Mouse (Mus musculus) kidney, postnatal 0 days (tissue): Measurements from ENCODE around the gene Col16a1. TPM values are rescaled to one million over a fixed set of nuclear protein-coding genes. Genes with fewer than 3 reads are reported as not detected.

ENCODE experiments used
- ATAC-seq: fragments of 200-750 bp; cut with Nextera tagmentation; replicated peaks from 2 replicates; pipeline ENCODE4 v1.8.0; 2017; ENCODE audit warnings: low read depth, moderate number of reproducible peaks, moderate TSS enrichment, moderate library complexity; ENCODE audit not compliant: low FRiP score
- DNase-seq: peaks from one replicate; pipeline ENCODE4 v3.0.0-alpha.2; 2016; ENCODE audit warnings: low spot score
- H3K27ac ChIP-seq: fragments of 300-500 bp; sonication (generic); 2 replicates; pipeline ENCODE4 v1.5.1; 2014; ENCODE audit warnings: mild to moderate bottlenecking
- H3K27me3 ChIP-seq: fragments of 300-500 bp; sonication (generic); 2 replicates; pipeline ENCODE4 v1.6.1; 2014; ENCODE audit warnings: low read length, mixed read lengths; ENCODE audit not compliant: insufficient read depth
- H3K36me3 ChIP-seq: fragments of 300-500 bp; sonication (generic); 2 replicates; pipeline ENCODE4 v1.6.1; 2014; ENCODE audit warnings: low read length, mixed read lengths; ENCODE audit not compliant: insufficient read depth
- H3K4me1 ChIP-seq: fragments of 300-500 bp; sonication (generic); replicated peaks from 2 replicates; pipeline ENCODE4 v1.6.1; 2014; ENCODE audit warnings: antibody characterized with exemption, low read length, mixed read lengths; ENCODE audit not compliant: insufficient read depth
- H3K4me2 ChIP-seq: fragments of 300-500 bp; sonication (generic); 2 replicates; pipeline ENCODE4 v1.6.1; 2014; ENCODE audit warnings: mild to moderate bottlenecking, low read length, moderate library complexity, mixed read lengths
- H3K4me3 ChIP-seq: fragments of 300-500 bp; sonication (generic); replicated peaks from 2 replicates; pipeline ENCODE4 v1.5.1; 2014; ENCODE audit warnings: low read depth, low read length
- H3K9ac ChIP-seq: fragments of 300-500 bp; sonication (generic); 2 replicates; pipeline ENCODE4 v1.6.1; 2014; ENCODE audit warnings: low read depth, low read length
- H3K9me3 ChIP-seq: fragments of 300-500 bp; sonication (generic); replicated peaks from 2 replicates; pipeline ENCODE4 v1.6.1; 2016; ENCODE audit warnings: low read length, inconsistent platforms, mixed read lengths
- CTCF ChIP-seq: IDR thresholded peaks from 2 replicates; pipeline ENCODE4 v1.5.1; 2016; ENCODE audit warnings: antibody characterized with exemption, low read depth, mild to moderate bottlenecking, moderate library complexity
- WGBS: fragments of 180-500 bp; shearing (Covaris S2); extraction: QIAGEN DNeasy Blood & Tissue Kit; methylation state at CpG from one replicate; pipeline ENCODE4 v1.1.7; 2014; 5-methylcytosine and 5-hydroxymethylcytosine counted together
- polyA plus RNA-seq: library from polyadenylated mRNA; unstranded; fragments of >200 nt; fragmentation: Nextera tagmentation; extraction: Ambion mirVana; gene quantifications from 2 replicates; pipeline ENCODE4 v1.2.1, GENCODE M21; 2015

The Col16a1 gene
- 38.6 TPM in 2 replicates for polyA plus RNA-seq

DNA sequence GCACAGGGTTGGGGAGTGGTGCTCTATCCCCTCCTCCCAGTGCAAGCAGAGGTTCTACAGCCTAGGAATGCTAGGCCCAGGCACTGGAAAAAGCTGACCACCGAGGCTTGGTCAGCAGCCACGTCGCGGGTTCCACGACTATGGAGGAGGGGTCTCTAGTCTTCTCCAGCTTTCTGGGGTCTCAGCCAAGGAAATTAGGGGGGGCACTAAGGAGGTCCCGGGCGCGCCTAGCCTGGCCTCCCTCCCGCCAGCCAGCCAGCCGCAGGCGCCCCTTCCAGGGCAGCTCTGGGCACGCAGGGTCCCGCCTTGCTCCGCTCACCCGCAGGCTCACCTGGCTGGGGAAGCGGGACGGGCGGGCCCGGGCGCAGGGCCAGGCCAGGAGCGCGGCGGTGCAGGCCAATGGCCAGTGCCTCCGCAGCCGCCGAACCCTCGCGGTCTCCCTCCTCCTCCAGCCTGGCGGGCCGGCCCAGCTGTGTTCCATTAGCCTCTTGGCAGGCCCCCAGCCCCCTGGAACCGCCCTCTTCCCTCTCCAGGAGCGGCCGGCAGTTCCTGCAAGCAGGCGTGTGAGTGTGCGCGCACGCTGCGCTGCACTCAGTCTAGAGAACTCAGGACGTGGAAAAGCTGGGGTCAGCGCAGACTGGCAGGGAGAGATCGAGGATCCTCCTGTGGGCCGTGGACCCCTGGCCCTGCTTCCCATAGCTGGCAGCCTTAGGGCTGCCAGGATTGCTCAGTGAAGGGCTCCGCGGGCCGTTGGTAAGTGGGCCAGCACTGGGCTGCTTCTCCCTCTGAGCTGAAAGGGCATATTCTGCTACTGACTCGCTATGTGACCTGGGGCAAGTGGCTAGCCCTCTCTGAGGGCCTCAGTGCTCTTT is at the start of gene Col16a1:
Gene Col16a1 (plus strand): TSS at position 510 of the 872 bp plus-strand sequence.
- ATAC-seq: peak; percentile 86
- peak; percentile 93 for DNase-seq
- H3K4me3 ChIP-seq: peak within 1 kb of the TSS; percentile 43
- no peaks in the 10 kb centered on the region for H3K9me3 ChIP-seq
- H3K4me1 ChIP-seq: peaks cover 3% of the 10 kb centered on the region; the same call in 1 of the 2 replicates
- no peak for TF ChIP-seq CTCF
- peak within 1 kb of the TSS; percentile 92 for H3K27ac ChIP-seq
- H3K27me3 ChIP-seq: 0 out of 2 replicates have a peak, but pooled peaks cover 3% of the 10 kb centered on the region
- peak within 1 kb of the TSS; percentile 72 for H3K9ac ChIP-seq
- no peaks in the 10 kb centered on the region for H3K36me3 ChIP-seq
- H3K4me2 ChIP-seq: peak within 1 kb of the TSS; percentile 72
- 2% methylated on average over 46 of the region's 46 CpGs for WGBS

DNA sequence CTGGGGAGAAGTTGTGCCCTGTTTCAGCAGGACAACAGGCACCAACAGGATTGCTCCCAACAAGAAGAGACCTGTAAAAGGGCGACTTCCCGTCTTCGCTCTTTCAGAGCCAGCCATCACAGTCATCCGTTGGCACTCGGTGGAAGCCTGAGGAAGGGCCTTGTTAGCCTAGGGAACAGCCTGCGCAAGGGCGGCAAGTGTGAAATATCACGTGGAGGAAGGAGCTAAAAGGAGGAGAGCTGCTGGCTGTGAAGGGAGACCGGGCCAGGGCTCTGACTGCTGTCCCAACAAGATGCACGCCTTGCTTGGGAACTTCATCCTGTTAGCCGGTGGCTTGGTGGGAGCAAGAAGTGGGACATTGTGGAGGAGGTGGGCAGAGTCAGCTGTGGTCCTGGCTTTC is 49.5 kb upstream of the Col16a1 start:
- no peak for TF ChIP-seq CTCF
- peaks cover 12% of the 10 kb centered on the region for H3K4me1 ChIP-seq
- no peak overlapping the region for H3K27ac ChIP-seq
- no peaks in the 10 kb centered on the region for H3K9me3 ChIP-seq
- no peak overlapping the region for H3K9ac ChIP-seq
- no peak for ATAC-seq
- WGBS: 59% methylated on average over 11 of the region's 11 CpGs
- no peaks in the 10 kb centered on the region for H3K27me3 ChIP-seq
- no peaks in the 10 kb centered on the region for H3K36me3 ChIP-seq
- DNase-seq: no peak
- no peak overlapping the region for H3K4me3 ChIP-seq
- H3K4me2 ChIP-seq: no peak overlapping the region

DNA sequence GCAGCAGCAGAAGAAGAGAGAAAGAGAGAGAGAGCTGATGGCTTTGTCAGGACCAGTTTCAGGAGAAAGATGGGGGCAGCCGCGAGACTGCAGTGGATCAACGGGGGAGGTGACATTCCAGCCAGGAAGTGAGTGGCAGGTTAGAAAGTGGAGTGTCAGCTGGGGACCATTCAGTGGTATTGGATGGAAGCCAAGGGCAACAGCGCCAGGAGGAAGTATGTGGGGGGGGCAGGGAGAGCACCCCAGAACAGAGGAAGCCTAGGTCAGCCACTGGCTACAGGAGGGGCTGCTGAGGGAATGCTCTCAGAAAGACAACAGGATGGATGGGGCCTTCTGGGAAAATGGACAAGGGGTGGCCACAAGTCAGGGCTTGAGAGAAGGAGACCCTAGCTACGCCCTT is 45.9 kb upstream of the Col16a1 start:
- H3K9ac ChIP-seq: no peak overlapping the region
- no peak overlapping the region for H3K4me3 ChIP-seq
- no peaks in the 10 kb centered on the region for H3K9me3 ChIP-seq
- DNase-seq (peak; percentile 51), ATAC-seq (peak; percentile 31; the same call in 1 of the 2 replicates)
- TF ChIP-seq CTCF: no peak
- H3K27ac ChIP-seq: peak overlapping the region; percentile 19; the same call in 1 of the 2 replicates
- peaks cover 12% of the 10 kb centered on the region for H3K4me1 ChIP-seq
- WGBS: 20% methylated on average over 5 of the region's 5 CpGs
- H3K36me3 ChIP-seq: no peaks in the 10 kb centered on the region
- H3K27me3 ChIP-seq: no peaks in the 10 kb centered on the region
- no peak overlapping the region for H3K4me2 ChIP-seq

DNA sequence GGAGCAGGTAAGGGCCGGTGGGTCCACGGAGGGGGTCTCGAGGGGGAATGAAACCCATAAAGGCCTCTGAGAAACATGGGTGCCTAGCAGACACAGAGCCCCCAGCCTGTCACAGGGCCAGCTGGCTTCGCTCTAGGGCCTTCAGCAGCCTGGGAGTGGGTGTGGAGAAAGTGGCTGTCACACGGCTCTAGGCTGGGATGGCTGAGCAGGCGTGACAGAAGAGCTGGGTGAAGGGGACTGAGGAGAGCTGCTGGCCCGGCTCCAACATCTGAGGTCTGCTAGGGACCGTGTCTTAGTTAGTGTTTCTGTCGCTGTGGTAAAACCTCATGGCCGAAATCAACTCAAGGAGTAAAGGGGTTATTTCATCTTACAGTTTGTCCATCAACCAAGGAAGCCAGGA is 45.5 kb upstream of the Col16a1 start:
- no peaks in the 10 kb centered on the region for H3K9me3 ChIP-seq
- H3K4me2 ChIP-seq: no peak overlapping the region
- 43% methylated on average over 10 of the region's 10 CpGs for WGBS
- peak; percentile 64 for DNase-seq
- H3K36me3 ChIP-seq: no peaks in the 10 kb centered on the region
- peak; percentile 73 for ATAC-seq
- H3K4me1 ChIP-seq: peaks cover 12% of the 10 kb centered on the region
- peak overlapping the region; percentile 19; the same call in 1 of the 2 replicates for H3K27ac ChIP-seq
- H3K4me3 ChIP-seq: no peak overlapping the region
- H3K9ac ChIP-seq: no peak overlapping the region
- TF ChIP-seq CTCF: no peak
- no peaks in the 10 kb centered on the region for H3K27me3 ChIP-seq

DNA sequence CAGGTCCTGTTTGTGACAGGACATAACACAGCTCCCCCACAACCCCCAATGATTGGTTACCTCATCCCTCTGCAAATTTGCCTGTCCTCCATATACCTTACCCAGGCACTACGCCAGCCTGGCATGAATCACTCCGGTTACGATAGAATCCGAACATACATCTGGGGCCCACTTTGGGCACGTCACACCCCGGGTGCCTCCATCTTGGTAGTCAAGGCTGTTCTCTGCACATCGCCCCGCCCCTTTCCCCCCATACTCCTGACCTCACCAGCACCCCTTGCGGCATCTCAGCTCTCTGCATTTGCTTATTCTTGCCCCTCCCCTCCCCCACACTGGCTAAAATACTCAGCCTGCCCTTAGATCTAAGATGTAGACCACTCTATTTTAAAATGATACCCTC is 42.0 kb upstream of the Col16a1 start:
- DNase-seq: peak; percentile 40

DNA sequence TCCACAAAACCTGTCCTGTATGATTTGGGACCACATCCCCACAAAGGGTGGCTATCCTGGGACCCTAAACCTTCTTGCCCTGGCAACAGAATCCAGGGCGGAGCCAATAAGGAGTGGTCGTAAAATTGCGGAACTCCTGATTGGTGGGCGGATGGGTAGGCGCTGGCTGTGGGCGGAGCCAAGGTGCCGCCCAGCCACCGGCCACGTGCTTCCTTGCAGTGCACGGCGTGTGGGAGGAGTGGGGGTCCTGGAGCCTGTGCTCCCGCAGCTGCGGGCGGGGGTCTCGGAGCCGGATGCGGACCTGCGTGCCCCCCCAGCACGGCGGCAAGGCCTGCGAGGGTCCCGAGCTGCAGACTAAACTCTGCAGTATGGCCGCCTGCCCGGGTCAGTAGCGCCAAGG is 41.1 kb upstream of the Col16a1 start:
- no peak overlapping the region for H3K9ac ChIP-seq
- H3K4me2 ChIP-seq: peak overlapping the region; percentile 51
- H3K36me3 ChIP-seq: no peaks in the 10 kb centered on the region
- peaks cover 8% of the 10 kb centered on the region for H3K4me1 ChIP-seq
- TF ChIP-seq CTCF: no peak
- DNase-seq (peak; percentile 39), ATAC-seq (no peak)
- 0 out of 2 replicates have a peak overlapping the region, but pooled peaks have one; percentile 9 for H3K4me3 ChIP-seq
- no peaks in the 10 kb centered on the region for H3K9me3 ChIP-seq
- no peak overlapping the region for H3K27ac ChIP-seq
- WGBS: 9% methylated on average over 25 of the region's 25 CpGs
- no peaks in the 10 kb centered on the region for H3K27me3 ChIP-seq

More for the DNA sequence above, 42.0 kb upstream of the Col16a1 start:
- Histone ChIP-seq H3K4me3 (no peak overlapping the region), H3K4me2 (no peak overlapping the region), H3K27ac (no peak overlapping the region), H3K27me3 (no peaks in the 10 kb centered on the region), H3K36me3 (no peaks in the 10 kb centered on the region), H3K9me3 (no peaks in the 10 kb centered on the region), H3K9ac (no peak overlapping the region), H3K4me1 (peaks cover 12% of the 10 kb centered on the region)
- TF ChIP-seq CTCF: peak; percentile 24; the same call in 1 of the 2 replicates
- 70% methylated on average over 9 of the region's 9 CpGs for WGBS
- no peak for ATAC-seq
